Mouse (Mus musculus) testis, adult 10 weeks (tissue): ENCODE data around the gene Casr. TPM values are rescaled to one million over a fixed set of nuclear protein-coding genes. Genes with fewer than 3 reads are reported as not detected.

Experiments
- polyA plus RNA-seq: library from polyadenylated mRNA; stranded (reverse); fragments of 350-450 nt; fragmentation: Illumina TruSeq; extraction: RNeasy Lipid Tissue Mini Kit (QIAGEN cat#74804); gene quantifications from one replicate; pipeline ENCODE4 v1.2.3, GENCODE M21; 2014; ENCODE audit warnings: low read depth, low replicate concordance

The Casr gene
- 0.48 TPM for polyA plus RNA-seq

DNA sequence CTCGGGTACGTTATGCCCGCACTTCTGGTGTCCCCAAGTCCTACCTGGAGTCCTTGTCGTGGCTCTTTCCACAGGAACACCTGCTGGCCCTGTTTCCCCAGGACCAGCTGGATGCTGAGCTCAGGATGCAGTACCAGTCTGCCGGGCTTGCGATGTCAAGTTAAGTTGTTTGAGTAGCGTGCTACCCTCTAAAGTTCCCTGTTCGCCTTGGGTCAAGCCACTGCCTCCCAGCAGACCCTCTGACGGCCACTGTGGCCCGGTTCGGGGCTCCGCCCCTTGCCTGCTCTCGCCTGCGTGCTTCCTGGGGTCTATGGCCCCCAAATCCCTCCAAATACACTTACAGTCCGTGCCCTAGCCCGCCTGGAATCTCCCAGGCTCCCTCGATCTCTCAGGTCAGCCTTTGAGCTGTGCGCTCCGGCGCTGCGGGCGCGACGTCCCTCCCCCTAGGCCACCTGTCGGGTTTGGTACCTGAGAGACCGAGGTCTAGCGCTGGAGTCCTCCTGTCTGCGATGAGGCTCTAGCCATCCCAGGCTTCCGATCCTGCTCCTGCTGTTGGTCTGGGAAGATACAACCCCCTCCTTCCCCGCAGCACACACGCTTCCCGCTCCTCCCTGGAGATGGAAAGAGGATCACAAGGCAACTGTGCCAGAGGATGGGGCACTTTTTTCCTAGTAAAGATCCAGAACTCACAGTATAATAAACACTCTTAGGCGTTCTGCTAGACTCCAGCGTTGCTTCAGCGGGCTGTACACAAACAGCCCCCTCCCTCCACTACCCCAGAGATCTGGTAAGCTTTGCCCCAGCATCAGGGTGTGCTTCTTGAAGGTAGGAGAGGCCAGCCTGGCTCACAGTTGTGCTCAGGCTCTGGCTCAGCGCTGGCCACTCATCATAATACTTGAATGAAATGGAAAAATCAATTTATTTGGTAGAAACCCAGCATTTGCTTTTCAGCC, at the start of gene Casr:
Casr (minus strand) TSS at position 756 of the 953 bp plus-strand sequence.

DNA sequence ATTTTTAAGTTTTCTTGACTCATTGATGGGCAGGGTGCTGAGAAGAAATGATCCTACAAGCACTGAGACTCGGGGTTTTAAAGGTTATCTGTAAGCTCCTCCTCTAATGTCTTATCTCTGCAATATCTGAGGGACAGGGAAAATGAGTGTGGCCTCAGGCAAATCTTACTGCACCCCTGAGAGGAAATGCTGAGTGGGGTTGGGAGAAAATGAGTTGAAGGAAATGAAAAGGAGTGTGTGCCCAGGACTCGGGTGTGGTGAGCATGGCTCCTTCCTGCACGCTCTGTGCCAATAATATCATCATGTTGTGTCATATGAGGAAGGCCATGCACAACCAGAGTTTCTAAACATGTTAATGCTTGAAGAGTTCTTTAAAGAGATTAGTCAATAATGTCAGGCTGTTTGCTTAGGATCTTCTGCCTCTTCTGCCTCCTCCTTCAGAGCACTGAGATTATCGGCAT, 106.6 kb downstream of the Casr start, which contains the start of gene Stfa3:
Stfa3 (minus strand) TSS at position 51 of the 461 bp plus-strand sequence.

Other genes with a start within 250 kb of the Casr start
- gene BC117090, start 227.8 kb downstream of the Casr start, polyA plus RNA-seq = not detected
- 0.55 TPM for gene BC100530, start 194.4 kb downstream of the Casr start, polyA plus RNA-seq
- gene Stfa2, start 153.7 kb downstream of the Casr start, polyA plus RNA-seq = not detected
- gene Stfa3, start 106.7 kb downstream of the Casr start, polyA plus RNA-seq = not detected
- gene Cd86, start 103.9 kb upstream of the Casr start, polyA plus RNA-seq = 2.0 TPM
- not detected for gene Ildr1, start 131.8 kb upstream of the Casr start, polyA plus RNA-seq
- gene Slc15a2, start 222.8 kb upstream of the Casr start, polyA plus RNA-seq = 1.7 TPM